Mouse (Mus musculus) ES-Bruce4 (cell line): Measurements from ENCODE around the gene Zfp346. TPM values are rescaled to one million over a fixed set of nuclear protein-coding genes. Genes with fewer than 3 reads are reported as not detected.

Source experiments
- H3K27ac ChIP-seq: 2 replicates; pipeline ENCODE4 v1.5.1; 2012; ENCODE audit warnings: low read length, inconsistent platforms; ENCODE audit not compliant: insufficient read depth
- H3K27me3 ChIP-seq: 2 replicates; pipeline ENCODE4 v1.6.1; 2012; ENCODE audit warnings: mild to moderate bottlenecking, low read length, inconsistent platforms; ENCODE audit not compliant: control insufficient read depth, poor library complexity, insufficient read depth, severe bottlenecking
- H3K36me3 ChIP-seq: 2 replicates; pipeline ENCODE4 v1.6.1; 2012; ENCODE audit warnings: inconsistent platforms, mild to moderate bottlenecking, low read length, moderate library complexity; ENCODE audit not compliant: control insufficient read depth, poor library complexity, insufficient read depth, severe bottlenecking
- H3K4me1 ChIP-seq: one replicate; pipeline ENCODE4 v1.8.1; 2011; ENCODE audit warnings: low read length; ENCODE audit not compliant: control insufficient read depth, insufficient read depth
- H3K4me3 ChIP-seq: 2 replicates; pipeline ENCODE4 v1.5.1; 2011; ENCODE audit warnings: low read depth, mild to moderate bottlenecking, low read length
- H3K9ac ChIP-seq: 2 replicates; pipeline ENCODE4 v1.6.1; 2012; ENCODE audit warnings: low read depth, mild to moderate bottlenecking, inconsistent platforms; ENCODE audit not compliant: poor library complexity, severe bottlenecking
- H3K9me3 ChIP-seq: replicated peaks from 2 replicates; pipeline ENCODE4 v1.6.1; 2012; ENCODE audit warnings: mild to moderate bottlenecking, low read length, inconsistent platforms; ENCODE audit not compliant: control insufficient read depth, poor library complexity, insufficient read depth, severe bottlenecking
- CTCF ChIP-seq: IDR thresholded peaks from one replicate; pipeline ENCODE4 v1.8.1; 2011; ENCODE audit warnings: low read depth, low read length
- EP300 ChIP-seq: IDR thresholded peaks from 2 replicates; pipeline ENCODE4 v1.6.1; 2011; ENCODE audit warnings: low read depth, low read length; ENCODE audit not compliant: insufficient read depth
- POLR2A ChIP-seq: IDR thresholded peaks from one replicate; pipeline ENCODE4 v1.8.1; 2011; ENCODE audit warnings: low read length; ENCODE audit not compliant: insufficient read depth
- polyA plus RNA-seq: library from polyadenylated mRNA; stranded (reverse); fragments of >200 nt; gene quantifications from 2 replicates; pipeline ENCODE4 v1.2.4, GENCODE M21; 2011; ENCODE audit warnings: low read depth; ENCODE audit not compliant: missing spikeins, insufficient read depth, insufficient read length

Zfp346 gene
- polyA plus RNA-seq, 1 experiment = 37.0 TPM

- Histone ChIP-seq H3K9ac (no peak overlapping the region), H3K27me3 (no peaks in the 10 kb centered on the region)
- TF ChIP-seq POLR2A = no peak
- TF ChIP-seq EP300 = no peak
- TF ChIP-seq CTCF = no peak
These were observed 58.4 kb downstream of the Zfp346 start for GRCm38 (mm10) chr13:55163553-55163952.

GRCm38 (mm10) chr13:55165831-55166339 lies 60.8 kb downstream of the Zfp346 start:
- H3K9me3 ChIP-seq = no peaks in the 10 kb centered on the region
- no peak overlapping the region for H3K27ac ChIP-seq
- no peaks in the 10 kb centered on the region for H3K36me3 ChIP-seq
- no peak for TF ChIP-seq EP300
- no peak for TF ChIP-seq POLR2A
- no peak for TF ChIP-seq CTCF
- no peak overlapping the region for H3K4me3 ChIP-seq
- H3K4me1 ChIP-seq = peaks cover 5% of the 10 kb centered on the region
- no peaks in the 10 kb centered on the region for H3K27me3 ChIP-seq
- no peak overlapping the region for H3K9ac ChIP-seq

More at GRCm38 (mm10) chr13:55163553-55163952, 58.4 kb downstream of the Zfp346 start:
- peaks cover 5% of the 10 kb centered on the region for H3K4me1 ChIP-seq
- no peak overlapping the region for H3K27ac ChIP-seq
- H3K36me3 ChIP-seq = no peaks in the 10 kb centered on the region
- H3K4me3 ChIP-seq = no peak overlapping the region
- H3K9me3 ChIP-seq = no peaks in the 10 kb centered on the region

DNA sequence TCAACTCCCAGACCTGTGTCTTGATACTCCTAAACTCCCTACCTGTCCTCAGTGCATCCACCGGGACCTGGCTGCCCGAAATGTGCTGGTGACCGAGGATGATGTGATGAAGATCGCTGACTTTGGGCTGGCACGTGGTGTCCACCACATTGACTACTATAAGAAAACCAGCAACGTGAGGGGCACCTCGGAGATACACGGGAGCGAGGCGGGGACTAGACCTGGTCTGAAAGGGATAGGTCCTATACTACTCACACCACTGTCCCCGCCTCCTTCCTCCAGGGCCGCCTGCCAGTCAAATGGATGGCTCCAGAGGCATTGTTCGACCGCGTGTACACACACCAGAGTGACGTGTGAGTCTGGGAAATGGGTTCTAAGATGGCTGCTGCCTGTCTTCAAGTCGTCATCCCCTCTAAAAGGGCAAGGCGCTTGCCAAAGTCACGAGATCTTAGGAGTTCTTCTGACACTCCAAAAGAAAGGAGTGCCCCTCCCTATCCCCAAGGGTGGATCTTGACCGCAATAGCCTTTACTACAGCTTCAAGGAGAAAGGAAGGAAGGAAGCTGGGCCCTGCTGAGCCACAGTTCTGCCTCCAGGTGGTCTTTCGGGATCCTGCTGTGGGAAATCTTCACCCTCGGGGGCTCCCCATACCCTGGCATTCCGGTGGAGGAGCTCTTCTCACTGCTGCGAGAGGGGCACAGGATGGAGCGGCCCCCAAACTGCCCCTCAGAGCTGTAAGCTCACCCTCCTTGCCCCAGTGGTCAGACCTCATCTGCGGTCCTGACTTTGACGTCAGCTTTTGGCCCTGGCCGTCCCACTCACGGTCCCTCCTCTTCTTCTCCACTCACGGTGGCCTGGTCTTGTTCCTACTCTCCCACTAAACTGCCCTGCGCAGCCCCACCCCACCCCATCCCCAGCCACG lies 62.0 kb downstream of the Zfp346 start:
- peak overlapping the region; percentile 19 for H3K4me3 ChIP-seq
- H3K27me3 ChIP-seq = no peaks in the 10 kb centered on the region
- H3K9ac ChIP-seq = peak overlapping the region; percentile 10; the same call in 1 of the 2 replicates
- no peaks in the 10 kb centered on the region for H3K36me3 ChIP-seq
- H3K27ac ChIP-seq = 0 out of 2 replicates have a peak overlapping the region, but pooled peaks have one; percentile 0
- no peak for TF ChIP-seq POLR2A
- TF ChIP-seq CTCF = no peak
- no peak for TF ChIP-seq EP300
- H3K4me1 ChIP-seq = peaks cover 5% of the 10 kb centered on the region
- no peaks in the 10 kb centered on the region for H3K9me3 ChIP-seq

GRCm38 (mm10) chr13:55167798-55168197 lies 62.7 kb downstream of the Zfp346 start:
- H3K9ac ChIP-seq = peak overlapping the region; percentile 10; the same call in 1 of the 2 replicates
- no peak overlapping the region for H3K27ac ChIP-seq
- no peak overlapping the region for H3K4me3 ChIP-seq
- peaks cover 5% of the 10 kb centered on the region for H3K4me1 ChIP-seq
- no peaks in the 10 kb centered on the region for H3K27me3 ChIP-seq
- TF ChIP-seq CTCF = no peak
- no peak for TF ChIP-seq EP300
- no peak for TF ChIP-seq POLR2A
- no peaks in the 10 kb centered on the region for H3K36me3 ChIP-seq
- no peaks in the 10 kb centered on the region for H3K9me3 ChIP-seq

- Histone ChIP-seq H3K36me3 (no peaks in the 10 kb centered on the region), H3K9me3 (no peaks in the 10 kb centered on the region), H3K27me3 (no peaks in the 10 kb centered on the region), H3K9ac (no peak overlapping the region), H3K4me3 (no peak overlapping the region), H3K27ac (no peak overlapping the region), H3K4me1 (peaks cover 5% of the 10 kb centered on the region)
- TF ChIP-seq EP300 (no peak), CTCF (no peak), POLR2A (no peak)
These were observed 63.1 kb downstream of the Zfp346 start for GRCm38 (mm10) chr13:55168255-55168654.

DNA sequence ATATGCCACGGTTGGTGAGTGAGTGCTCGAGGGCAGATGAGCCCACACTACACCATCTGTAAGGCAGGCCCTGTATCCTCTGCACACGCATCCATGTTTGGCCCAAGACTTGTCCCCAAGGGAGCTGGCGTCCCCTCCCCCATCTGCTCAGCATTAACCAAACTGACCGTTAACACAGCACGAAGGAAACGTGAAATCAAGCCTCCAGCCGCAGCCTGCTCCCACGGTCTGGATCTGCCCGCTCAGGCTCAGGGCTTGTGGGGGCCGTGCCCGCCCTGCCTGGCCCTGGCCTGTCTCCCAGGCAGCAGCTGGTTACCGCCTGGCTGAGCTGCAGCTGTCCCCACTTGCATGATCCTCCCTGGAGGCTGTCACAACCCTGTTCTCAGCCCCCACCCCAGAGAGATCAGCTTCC lies 63.9 kb downstream of the Zfp346 start:
- H3K4me1 ChIP-seq = peaks cover 5% of the 10 kb centered on the region
- no peak overlapping the region for H3K4me3 ChIP-seq
- no peak overlapping the region for H3K27ac ChIP-seq
- H3K36me3 ChIP-seq = no peaks in the 10 kb centered on the region
- H3K9me3 ChIP-seq = no peaks in the 10 kb centered on the region
- no peak for TF ChIP-seq POLR2A
- TF ChIP-seq EP300 = no peak
- no peak for TF ChIP-seq CTCF
- H3K9ac ChIP-seq = no peak overlapping the region
- H3K27me3 ChIP-seq = no peaks in the 10 kb centered on the region
